Mouse (Mus musculus) megakaryocyte, embryonic 14.5 days (primary cell): Measurements from ENCODE around the gene Fcrl1.

ENCODE experiments used
- FLI1 ChIP-seq: IDR thresholded peaks from 2 replicates; pipeline ENCODE4 v1.6.1; 2012; ENCODE audit warnings: low read length, inconsistent platforms, mixed read lengths
- GATA1 ChIP-seq: IDR thresholded peaks from 3 replicates; pipeline ENCODE4 v1.6.1; 2012; ENCODE audit warnings: mixed read lengths, low read length, inconsistent platforms, borderline replicate concordance

GRCm38 (mm10) chr3:87440586-87440985, 64.4 kb downstream of the Fcrl1 start:
- TF ChIP-seq FLI1 (no peak), GATA1 (no peak)
